Mouse (Mus musculus) hindbrain, embryonic 10.5 days (tissue): Measurements from ENCODE around the gene Gm11596. TPM values are rescaled to one million over a fixed set of nuclear protein-coding genes. Genes with fewer than 3 reads are reported as not detected.
"Not testable (repeated sequence)": the region's sequence is repeated elsewhere in the genome, so short reads cannot be mapped to it uniquely, and the experiment has no call there.

Experiments
- DNase-seq: peaks from one replicate; pipeline ENCODE4 v3.0.0-alpha.2; 2017; ENCODE audit warnings: low spot score
- H3K27ac ChIP-seq: fragments of 300-500 bp; sonication (generic); 2 replicates; pipeline ENCODE4 v1.5.1; 2016; ENCODE audit warnings: mild to moderate bottlenecking, moderate library complexity
- H3K27me3 ChIP-seq: fragments of 300-500 bp; sonication (generic); 2 replicates; pipeline ENCODE4 v1.6.1; 2016; ENCODE audit warnings: mild to moderate bottlenecking; ENCODE audit not compliant: poor library complexity, insufficient read depth, severe bottlenecking
- H3K36me3 ChIP-seq: fragments of 300-500 bp; sonication (generic); 2 replicates; pipeline ENCODE4 v1.6.1; 2016; ENCODE audit warnings: mild to moderate bottlenecking, moderate library complexity
- H3K4me1 ChIP-seq: fragments of 300-500 bp; sonication (generic); replicated peaks from 2 replicates; pipeline ENCODE4 v1.6.1; 2016; ENCODE audit warnings: mild to moderate bottlenecking
- H3K4me3 ChIP-seq: fragments of 300-500 bp; sonication (generic); 2 replicates; pipeline ENCODE4 v1.5.1; 2016; ENCODE audit warnings: mild to moderate bottlenecking, moderate library complexity
- H3K9me3 ChIP-seq: fragments of 300-500 bp; sonication (generic); 2 replicates; pipeline ENCODE4 v1.6.1; 2016; ENCODE audit warnings: mild to moderate bottlenecking, moderate library complexity
- WGBS: fragments of 180-500 bp; shearing (Covaris S2); methylation state at CpG from one replicate; pipeline ENCODE4 v1.1.7; 2016; 5-methylcytosine and 5-hydroxymethylcytosine counted together
- polyA plus RNA-seq: library from polyadenylated mRNA; unstranded; fragments of >200 nt; fragmentation: Nextera tagmentation; extraction: Ambion mirVana; gene quantifications from 2 replicates; pipeline ENCODE4 v1.2.1, GENCODE M21; 2016

Gm11596 gene
- not detected in 2 replicates for polyA plus RNA-seq

GRCm38 (mm10) chr11:99793367-99793766, at the start of gene Gm11596:
Gm11596 (minus strand) TSS chr11:99793467.
- Histone ChIP-seq H3K9me3 (no peaks in the 10 kb centered on the region), H3K36me3 (no peaks in the 10 kb centered on the region), H3K27me3 (no peaks in the 10 kb centered on the region), H3K4me3 (no peak within 1 kb of the TSS), H3K4me1 (no peaks in the 10 kb centered on the region), H3K27ac (no peak within 1 kb of the TSS)
- 83% methylated on average over 2 of the region's 2 CpGs for WGBS
- no peak for DNase-seq

GRCm38 (mm10) chr11:99842185-99842584, 48.9 kb upstream of the Gm11596 start:
- Histone ChIP-seq H3K4me3 (no peak overlapping the region), H3K27me3 (no peaks in the 10 kb centered on the region), H3K27ac (no peak overlapping the region), H3K9me3 (no peaks in the 10 kb centered on the region), H3K4me1 (no peaks in the 10 kb centered on the region), H3K36me3 (no peaks in the 10 kb centered on the region)
- DNase-seq = no peak
- 87% methylated on average over 1 of the region's 1 CpGs for WGBS

GRCm38 (mm10) chr11:99837966-99838365, 44.7 kb upstream of the Gm11596 start, which contains the start of gene 2300003K06Rik:
2300003K06Rik (minus strand) TSS chr11:99838066.
- no peaks in the 10 kb centered on the region for H3K36me3 ChIP-seq
- no peaks in the 10 kb centered on the region for H3K4me1 ChIP-seq
- WGBS = 88% methylated on average over 1 of the region's 1 CpGs

GRCm38 (mm10) chr11:99815566-99815965, 22.3 kb upstream of the Gm11596 start, which contains the start of gene Gm11564:
Gm11564 (minus strand) TSS chr11:99815666.
- DNase-seq, H3K27ac ChIP-seq, H3K36me3 ChIP-seq, H3K4me1 ChIP-seq, H3K4me3 ChIP-seq, H3K27me3 ChIP-seq, H3K9me3 ChIP-seq: not testable (repeated sequence)
- WGBS = 90% methylated on average over 2 of the region's 2 CpGs

More at GRCm38 (mm10) chr11:99837966-99838365, 44.7 kb upstream of the Gm11596 start, which contains the start of gene 2300003K06Rik:
- Histone ChIP-seq H3K27me3 (no peaks in the 10 kb centered on the region), H3K27ac (no peak within 1 kb of the TSS), H3K4me3 (no peak within 1 kb of the TSS), H3K9me3 (no peaks in the 10 kb centered on the region)
- no peak for DNase-seq

GRCm38 (mm10) chr11:99809792-99810191, 16.5 kb upstream of the Gm11596 start, which contains the start of gene Krtap4-13:
Krtap4-13 (minus strand) TSS chr11:99809892.
- not testable (repeated sequence) for H3K9me3 ChIP-seq, H3K4me3 ChIP-seq, DNase-seq, H3K27me3 ChIP-seq, H3K36me3 ChIP-seq, H3K4me1 ChIP-seq, H3K27ac ChIP-seq

- WGBS = no CpG with 5 or more reads among the region's 1 CpGs
- not testable (repeated sequence) for H3K4me1 ChIP-seq, DNase-seq, H3K36me3 ChIP-seq, H3K9me3 ChIP-seq, H3K4me3 ChIP-seq, H3K27ac ChIP-seq, H3K27me3 ChIP-seq
Measured at GRCm38 (mm10) chr11:99804346-99804745, 11.1 kb upstream of the Gm11596 start, which contains the start of gene Gm11554. Gm11554 (minus strand) TSS chr11:99804446.

GRCm38 (mm10) chr11:99798832-99799231, 5.6 kb upstream of the Gm11596 start, which contains the start of gene Gm11569:
Gm11569 (minus strand) TSS chr11:99798932.
- not testable (repeated sequence) for H3K4me1 ChIP-seq, H3K27ac ChIP-seq, H3K9me3 ChIP-seq, H3K4me3 ChIP-seq, DNase-seq, H3K27me3 ChIP-seq, H3K36me3 ChIP-seq
- WGBS = no CpG with 5 or more reads among the region's 1 CpGs

GRCm38 (mm10) chr11:99784900-99785299, 8.4 kb downstream of the Gm11596 start, which contains the start of gene Krtap4-9:
Krtap4-9 (plus strand) TSS chr11:99785200.
- not testable (repeated sequence) for H3K4me1 ChIP-seq, H3K36me3 ChIP-seq, DNase-seq, H3K4me3 ChIP-seq, H3K27ac ChIP-seq, H3K27me3 ChIP-seq, H3K9me3 ChIP-seq

GRCm38 (mm10) chr11:99780604-99781003, 12.7 kb downstream of the Gm11596 start, which contains the start of gene Krtap4-8:
Krtap4-8 (minus strand) TSS chr11:99780704.
- H3K4me1 ChIP-seq = peaks cover 10% of the 10 kb centered on the region
- no peaks in the 10 kb centered on the region for H3K27me3 ChIP-seq
- 94% methylated on average over 2 of the region's 2 CpGs for WGBS
- no peaks in the 10 kb centered on the region for H3K36me3 ChIP-seq
- no peak within 1 kb of the TSS for H3K4me3 ChIP-seq
- DNase-seq = no peak
- no peak within 1 kb of the TSS for H3K27ac ChIP-seq
- no peaks in the 10 kb centered on the region for H3K9me3 ChIP-seq

GRCm38 (mm10) chr11:99778401-99778800, 14.9 kb downstream of the Gm11596 start:
- H3K36me3 ChIP-seq = no peaks in the 10 kb centered on the region
- peak; percentile 22 for DNase-seq
- WGBS = 50% methylated on average over 7 of the region's 7 CpGs

GRCm38 (mm10) chr11:99772813-99773212, 20.5 kb downstream of the Gm11596 start, which contains the start of gene Gm11595:
Gm11595 (minus strand) TSS chr11:99772913.
- not testable (repeated sequence) for H3K27me3 ChIP-seq, H3K4me3 ChIP-seq, H3K27ac ChIP-seq, DNase-seq, H3K9me3 ChIP-seq, H3K36me3 ChIP-seq, H3K4me1 ChIP-seq

More at GRCm38 (mm10) chr11:99778401-99778800, 14.9 kb downstream of the Gm11596 start:
- H3K27me3 ChIP-seq = no peaks in the 10 kb centered on the region
- no peak overlapping the region for H3K27ac ChIP-seq
- H3K4me3 ChIP-seq = no peak overlapping the region
- H3K9me3 ChIP-seq = no peaks in the 10 kb centered on the region
- peaks cover 10% of the 10 kb centered on the region for H3K4me1 ChIP-seq

GRCm38 (mm10) chr11:99768410-99768809, 24.9 kb downstream of the Gm11596 start:
- WGBS = 80% methylated on average over 2 of the region's 2 CpGs
- no peak for DNase-seq

GRCm38 (mm10) chr11:99758877-99759276, 34.4 kb downstream of the Gm11596 start:
- H3K4me3 ChIP-seq = no peak overlapping the region
- no peaks in the 10 kb centered on the region for H3K9me3 ChIP-seq
- 97% methylated on average over 1 of the region's 1 CpGs for WGBS
- no peak for DNase-seq
- H3K4me1 ChIP-seq = no peaks in the 10 kb centered on the region
- no peaks in the 10 kb centered on the region for H3K27me3 ChIP-seq
- H3K27ac ChIP-seq = no peak overlapping the region
- no peaks in the 10 kb centered on the region for H3K36me3 ChIP-seq

More at GRCm38 (mm10) chr11:99768410-99768809, 24.9 kb downstream of the Gm11596 start:
- H3K27ac ChIP-seq = no peak overlapping the region
- no peaks in the 10 kb centered on the region for H3K9me3 ChIP-seq
- no peaks in the 10 kb centered on the region for H3K27me3 ChIP-seq
- H3K4me1 ChIP-seq = no peaks in the 10 kb centered on the region
- no peaks in the 10 kb centered on the region for H3K36me3 ChIP-seq
- H3K4me3 ChIP-seq = no peak overlapping the region

GRCm38 (mm10) chr11:99743985-99744384, 49.3 kb downstream of the Gm11596 start:
- Histone ChIP-seq H3K27me3 (no peaks in the 10 kb centered on the region), H3K4me3 (no peak overlapping the region), H3K36me3 (no peaks in the 10 kb centered on the region), H3K4me1 (no peaks in the 10 kb centered on the region), H3K9me3 (no peaks in the 10 kb centered on the region), H3K27ac (no peak overlapping the region)
- DNase-seq = no peak
- WGBS = 91% methylated on average over 3 of the region's 3 CpGs
